Mouse (Mus musculus) adrenal gland, adult 2 months (tissue): ENCODE measurements around the gene Ift43. TPM values are rescaled to one million over a fixed set of nuclear protein-coding genes. Genes with fewer than 3 reads are reported as not detected.
A peak's percentile ranks its signal among the peaks of the same experiment; 100 is the strongest.

Experiments
- DNase-seq: peaks from one replicate; pipeline ENCODE4 v3.0.0; 2021
- polyA plus RNA-seq: library from polyadenylated mRNA; depleted of rRNA; stranded (reverse); fragments of >200 nt; gene quantifications from 2 replicates; pipeline ENCODE4 v1.2.3, GENCODE M21; 2012; rRNA removed
- total RNA-seq, 2 experiments: library from RNA; stranded (reverse); gene quantifications; 2 replicates each; pipeline ENCODE4 v1.2.3; 2021

Gene Ift43
- total and polyA plus RNA-seq, 3 experiments, result 10.9 to 30.3 (median 18.3) TPM

DNA sequence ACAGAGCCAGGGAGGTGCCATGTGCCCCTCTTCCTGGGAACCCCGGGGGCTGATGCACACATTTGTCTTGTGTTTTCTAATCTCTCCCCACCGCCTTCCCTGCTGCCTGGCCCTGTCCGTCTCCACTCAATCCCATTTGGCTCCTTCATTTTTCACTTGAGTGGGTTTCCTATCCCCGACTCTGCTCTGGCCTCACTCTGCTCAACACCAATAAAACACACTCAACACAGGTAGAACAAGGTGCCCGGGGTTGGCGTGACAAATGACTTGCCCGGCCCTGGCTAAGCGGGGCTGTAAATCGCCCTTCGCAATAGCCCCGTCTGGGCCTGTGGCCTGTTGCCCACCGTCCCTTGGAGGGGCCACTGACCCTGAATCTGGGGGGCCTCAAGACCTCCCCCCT is 92.0 kb downstream of the Ift43 start:
- no peak for DNase-seq

GRCm38 (mm10) chr12:86175476-86175942 is 93.2 kb downstream of the Ift43 start:
- no peak for DNase-seq

DNA sequence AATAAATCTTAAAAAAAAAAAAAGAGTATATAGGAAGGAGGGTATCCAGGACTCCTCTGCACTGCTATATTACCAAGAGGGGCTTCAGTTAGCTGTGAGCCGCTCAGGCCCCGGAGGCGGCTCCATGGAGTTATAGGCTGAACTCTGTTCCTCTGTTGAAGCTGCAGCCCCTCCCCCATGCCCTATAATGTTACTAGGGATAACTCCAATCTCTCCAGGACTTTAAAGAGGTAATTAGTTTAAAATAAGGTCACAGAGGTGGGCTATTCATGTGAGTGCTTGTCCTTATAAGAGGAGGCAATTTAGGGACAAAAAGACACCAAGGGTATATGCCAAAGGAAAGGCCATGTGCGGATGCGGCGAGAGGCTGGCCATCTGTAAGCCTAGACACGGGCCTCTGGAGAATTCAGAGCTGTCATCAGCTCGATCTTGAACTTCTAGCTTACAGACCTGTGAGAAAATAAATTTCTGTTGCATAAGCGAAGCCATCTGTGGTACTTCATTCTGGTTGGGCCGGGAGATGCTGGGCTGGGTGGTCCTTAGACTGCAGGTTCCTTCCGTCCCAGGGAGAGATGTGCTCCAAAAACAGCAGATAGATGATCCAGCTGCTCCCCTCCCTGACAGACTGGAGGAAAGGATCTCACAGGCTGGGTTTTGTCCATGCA is 94.5 kb downstream of the Ift43 start:
- DNase-seq, result no peak

DNA sequence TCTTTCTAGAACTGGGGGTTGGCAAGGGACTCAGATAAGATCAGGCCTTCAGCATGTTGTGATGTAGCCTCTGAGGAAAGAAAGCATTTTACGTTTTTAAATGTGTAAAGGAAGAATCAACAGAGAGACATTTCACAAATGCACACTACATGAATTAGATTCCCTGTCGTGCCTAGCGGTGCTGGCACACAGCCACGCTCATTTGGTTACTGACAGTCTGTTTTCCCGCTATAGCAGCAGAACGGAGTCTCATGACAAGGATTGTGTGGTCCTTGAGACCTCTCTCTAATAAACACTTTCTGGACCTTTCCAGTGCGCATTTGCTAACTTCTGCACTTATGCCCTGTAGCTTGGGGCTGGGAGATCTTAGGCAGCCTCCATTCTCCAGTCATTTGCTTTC is 96.9 kb downstream of the Ift43 start:
- DNase-seq, result no peak

- DNase-seq, result no peak
These were observed 99.0 kb downstream of the Ift43 start for GRCm38 (mm10) chr12:86181320-86181751.

DNA sequence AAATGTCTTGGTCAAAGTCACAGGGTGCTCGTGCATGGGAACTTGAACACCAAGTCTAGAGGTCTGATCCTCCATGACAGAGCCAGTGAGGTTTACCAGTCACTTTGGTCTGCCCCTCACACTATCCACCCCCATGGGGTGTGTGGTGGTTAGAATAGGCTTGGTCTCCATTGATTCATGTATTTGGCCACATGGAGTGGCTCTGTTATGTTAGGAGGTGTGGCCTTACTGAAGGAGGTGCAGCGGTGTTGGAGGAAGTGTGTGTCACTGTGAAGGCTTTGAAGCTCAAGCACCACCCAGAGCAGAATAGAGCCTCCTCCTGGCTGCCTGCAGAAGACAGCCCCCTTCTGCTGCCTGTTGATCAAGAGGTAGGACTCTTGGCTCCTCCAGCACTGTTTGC is 99.5 kb downstream of the Ift43 start:
- no peak for DNase-seq

GRCm38 (mm10) chr12:86182414-86182813 is 100.1 kb downstream of the Ift43 start:
- no peak for DNase-seq

GRCm38 (mm10) chr12:86188161-86188560 is 105.8 kb downstream of the Ift43 start:
- peak; percentile 15 for DNase-seq

DNA sequence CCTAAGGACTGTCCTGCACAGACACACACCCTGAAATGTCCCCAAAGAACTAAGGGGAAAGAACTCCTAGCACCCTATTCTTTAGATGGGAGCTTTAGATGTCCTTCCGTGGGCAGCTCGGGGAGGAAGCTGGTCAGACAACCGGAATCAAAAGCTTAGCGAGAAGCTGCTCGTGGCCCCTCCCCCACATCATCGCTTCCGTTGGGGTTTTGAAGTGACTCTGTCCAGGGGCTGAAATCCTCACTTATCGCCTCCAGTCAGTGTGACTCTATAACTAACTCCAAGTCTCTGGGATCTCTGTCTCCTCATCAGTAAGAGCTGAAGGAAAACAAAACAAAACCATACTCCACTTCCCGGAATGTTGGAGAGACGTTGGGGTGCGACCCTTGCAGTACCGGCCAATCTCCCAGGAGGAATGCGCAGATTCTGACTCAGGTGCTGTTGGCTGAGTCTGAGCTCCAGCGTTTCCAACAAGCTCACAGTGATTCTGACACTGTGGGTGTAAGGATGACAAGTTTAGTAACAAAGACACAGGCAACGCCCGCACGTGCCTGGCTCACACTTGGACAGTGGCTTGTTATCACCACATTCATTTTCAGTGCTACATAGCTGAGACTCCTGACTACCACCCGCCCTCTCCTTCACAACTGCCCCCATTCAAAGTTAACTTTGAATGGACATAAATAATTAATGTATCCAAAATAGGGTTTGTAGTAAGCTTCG is 107.4 kb downstream of the Ift43 start:
- DNase-seq, result no peak

DNA sequence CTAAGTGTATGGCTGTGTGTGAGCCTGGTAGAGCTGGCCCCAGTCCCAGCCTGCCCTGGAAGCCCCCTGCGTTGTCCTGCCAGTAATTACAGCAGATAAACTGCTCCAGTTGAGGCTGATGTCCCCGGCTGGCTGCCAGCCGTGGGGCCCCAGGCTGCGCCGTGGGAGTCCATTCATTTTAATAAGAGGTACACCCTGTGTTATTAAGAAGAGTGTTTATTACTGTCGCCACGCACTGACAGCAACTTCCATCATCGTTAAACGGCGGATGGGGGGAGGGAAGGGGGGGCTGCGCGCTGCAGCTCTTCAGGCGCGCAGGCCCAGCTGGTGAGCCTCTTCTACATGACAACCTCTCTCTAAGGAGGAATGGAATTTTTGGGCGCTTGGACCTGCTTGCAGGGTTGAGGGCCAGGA is 109.7 kb downstream of the Ift43 start:
- DNase-seq, result no peak

- no peak for DNase-seq
These were observed 114.6 kb downstream of the Ift43 start for GRCm38 (mm10) chr12:86196944-86197343.

DNA sequence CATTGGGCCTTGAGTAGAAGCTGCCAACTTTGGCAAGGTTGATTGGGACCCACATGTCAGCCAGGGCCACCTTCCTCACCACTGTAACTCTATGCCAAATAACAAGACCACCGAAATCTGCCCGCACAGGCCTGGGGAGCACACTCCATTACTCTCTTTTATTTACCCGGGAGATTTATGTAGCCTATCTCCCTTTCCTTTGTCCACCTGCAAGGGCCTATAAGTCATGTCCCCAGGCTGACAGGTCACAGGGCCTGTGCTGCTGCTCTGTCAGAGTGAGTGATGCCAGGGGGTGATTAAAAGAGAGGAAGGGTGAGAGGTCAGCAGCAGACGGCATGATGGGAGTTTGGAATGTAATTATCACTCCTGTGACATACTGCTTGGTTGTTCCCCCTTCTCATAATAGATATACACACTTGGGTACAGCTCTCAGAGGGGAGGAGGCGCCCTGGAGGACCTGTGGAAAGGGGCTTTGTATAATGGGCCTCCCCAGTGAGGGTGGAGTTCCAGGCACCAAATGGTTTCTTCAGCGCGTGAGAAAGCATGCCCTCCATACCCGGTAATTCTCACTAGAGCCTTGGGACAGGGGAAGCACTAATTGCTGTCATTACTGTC is 121.2 kb downstream of the Ift43 start:
- no peak for DNase-seq

GRCm38 (mm10) chr12:86211099-86211520 is 128.8 kb downstream of the Ift43 start:
- DNase-seq, result no peak

Other genes starting within 250 kb of the Ift43 start
- gene Tgfb3, start 3.5 kb upstream of the Ift43 start, total RNA-seq, result 10 to 100 TPM in 1 of 2 experiments, 1 to 10 TPM in 1; 9.7 to 16.3 TPM
- gene Tgfb3, start 3.5 kb upstream of the Ift43 start, polyA plus RNA-seq, result 8.7 TPM in 2 replicates
- gene Gpatch2l, start 159.3 kb downstream of the Ift43 start, total RNA-seq, result 10 to 100 TPM; 17.6 to 18.6 TPM
- 5.7 and 7.0 TPM in 2 replicates for gene Gpatch2l, start 159.3 kb downstream of the Ift43 start, polyA plus RNA-seq